Mouse (Mus musculus) intestine, embryonic 16.5 days (tissue): Measurements from ENCODE around the gene Tmem138. TPM values are rescaled to one million over a fixed set of nuclear protein-coding genes. Genes with fewer than 3 reads are reported as not detected.

ENCODE experiments used
- ATAC-seq: fragments of 200-750 bp; cut with Nextera tagmentation; 2 replicates; pipeline ENCODE4 v1.8.0; 2017; ENCODE audit warnings: moderate TSS enrichment, moderate library complexity
- H3K27ac ChIP-seq: fragments of 300-500 bp; sonication (generic); 2 replicates; pipeline ENCODE4 v1.5.1; 2014; ENCODE audit warnings: mild to moderate bottlenecking, low read length
- H3K27me3 ChIP-seq: fragments of 300-500 bp; sonication (generic); replicated peaks from 2 replicates; pipeline ENCODE4 v1.6.1; 2014; ENCODE audit warnings: low read length, control low read depth, mixed read lengths; ENCODE audit not compliant: control insufficient read depth, insufficient read depth
- H3K36me3 ChIP-seq: fragments of 300-500 bp; sonication (generic); 2 replicates; pipeline ENCODE4 v1.6.1; 2014; ENCODE audit warnings: low read length, control low read depth; ENCODE audit not compliant: control insufficient read depth, insufficient read depth
- H3K4me1 ChIP-seq: fragments of 300-500 bp; sonication (generic); 2 replicates; pipeline ENCODE4 v1.6.1; 2014; ENCODE audit warnings: low read length, control low read depth, mixed read lengths; ENCODE audit not compliant: control insufficient read depth, insufficient read depth
- H3K4me2 ChIP-seq: fragments of 300-500 bp; sonication (generic); 2 replicates; pipeline ENCODE4 v1.6.1; 2014; ENCODE audit warnings: low read depth, low read length, control low read depth
- H3K4me3 ChIP-seq: fragments of 300-500 bp; sonication (generic); 2 replicates; pipeline ENCODE4 v1.5.1; 2014; ENCODE audit warnings: mild to moderate bottlenecking, low read length
- H3K9ac ChIP-seq: fragments of 300-500 bp; sonication (generic); 2 replicates; pipeline ENCODE4 v1.6.1; 2014; ENCODE audit warnings: low read depth, low read length
- H3K9me3 ChIP-seq: fragments of 300-500 bp; sonication (generic); 2 replicates; pipeline ENCODE4 v1.6.1; 2016; ENCODE audit warnings: low read length, control low read depth; ENCODE audit not compliant: control insufficient read depth
- WGBS: fragments of 180-500 bp; shearing (Covaris S2); extraction: QIAGEN DNeasy Blood & Tissue Kit; methylation state at CpG from one replicate; pipeline ENCODE4 v1.1.7; 2014; 5-methylcytosine and 5-hydroxymethylcytosine counted together
- polyA plus RNA-seq: library from polyadenylated mRNA; unstranded; fragments of >200 nt; fragmentation: Nextera tagmentation; extraction: Ambion mirVana; gene quantifications from 2 replicates; pipeline ENCODE4 v1.2.1, GENCODE M21; 2015

Tmem138 gene
- 23.9 and 27.5 TPM in 2 replicates for polyA plus RNA-seq

DNA sequence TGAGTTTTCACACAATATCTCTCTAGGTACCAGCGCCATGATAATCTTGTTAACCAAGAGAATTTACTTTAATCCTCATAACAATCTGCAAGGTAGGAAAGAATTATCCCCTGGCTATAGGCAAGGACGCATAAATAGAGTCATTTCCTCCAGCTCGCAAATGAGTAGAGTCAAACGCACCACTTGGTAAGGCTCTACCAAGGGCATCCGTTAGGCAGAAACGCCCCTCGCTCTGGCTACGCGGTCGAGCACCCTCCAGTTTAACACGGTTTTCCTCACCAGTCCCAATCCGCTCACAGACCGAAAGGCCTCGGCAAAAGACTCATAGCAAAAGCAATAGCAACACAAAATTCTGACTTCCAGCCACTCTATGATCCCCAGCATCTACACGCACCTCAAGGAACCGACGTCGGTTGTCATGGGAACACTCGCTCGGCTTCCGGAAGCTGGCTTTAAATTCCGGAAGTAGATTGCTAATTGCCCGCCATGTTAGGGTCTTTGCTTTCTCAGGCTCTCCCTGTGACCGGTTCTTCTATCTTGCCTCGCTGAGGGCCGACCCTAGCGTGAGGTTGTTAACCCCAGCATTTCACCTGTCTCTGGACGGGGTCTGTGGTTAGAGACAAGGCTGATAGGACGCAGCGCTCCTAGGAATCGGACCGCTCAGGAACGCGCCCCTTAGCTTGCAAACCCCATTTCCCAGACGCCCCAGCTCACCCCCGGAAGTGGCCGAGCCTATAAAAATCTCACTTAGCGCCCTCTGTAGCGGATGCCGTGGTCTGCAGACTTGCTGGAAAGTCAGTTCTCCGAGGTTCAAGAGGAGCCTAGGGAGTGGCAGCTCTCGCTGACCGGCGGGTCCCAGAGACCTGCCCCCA lies at the start of gene Tmem138, which contains the start of gene Cyb561a3:
TSS of gene Tmem138 (minus strand) at position 673 of the 872 bp plus-strand sequence.
TSS of gene Cyb561a3 (plus strand) at position 483 of the 872 bp plus-strand sequence.
- Histone ChIP-seq H3K9me3 (no peaks in the 10 kb centered on the region), H3K4me1 (peaks cover 4% of the 10 kb centered on the region; the same call in 1 of the 2 replicates), H3K27ac (peak within 1 kb of the TSS; percentile 84), H3K36me3 (peaks cover 2% of the 10 kb centered on the region; the same call in 1 of the 2 replicates), H3K4me3 (peak within 1 kb of the TSS; percentile 66), H3K4me2 (peak within 1 kb of the TSS; percentile 85), H3K27me3 (no peaks in the 10 kb centered on the region), H3K9ac (peak within 1 kb of the TSS; percentile 79)
- under 1% methylated on average over 44 of the region's 44 CpGs for WGBS
- ATAC-seq, result peak; percentile 98

DNA sequence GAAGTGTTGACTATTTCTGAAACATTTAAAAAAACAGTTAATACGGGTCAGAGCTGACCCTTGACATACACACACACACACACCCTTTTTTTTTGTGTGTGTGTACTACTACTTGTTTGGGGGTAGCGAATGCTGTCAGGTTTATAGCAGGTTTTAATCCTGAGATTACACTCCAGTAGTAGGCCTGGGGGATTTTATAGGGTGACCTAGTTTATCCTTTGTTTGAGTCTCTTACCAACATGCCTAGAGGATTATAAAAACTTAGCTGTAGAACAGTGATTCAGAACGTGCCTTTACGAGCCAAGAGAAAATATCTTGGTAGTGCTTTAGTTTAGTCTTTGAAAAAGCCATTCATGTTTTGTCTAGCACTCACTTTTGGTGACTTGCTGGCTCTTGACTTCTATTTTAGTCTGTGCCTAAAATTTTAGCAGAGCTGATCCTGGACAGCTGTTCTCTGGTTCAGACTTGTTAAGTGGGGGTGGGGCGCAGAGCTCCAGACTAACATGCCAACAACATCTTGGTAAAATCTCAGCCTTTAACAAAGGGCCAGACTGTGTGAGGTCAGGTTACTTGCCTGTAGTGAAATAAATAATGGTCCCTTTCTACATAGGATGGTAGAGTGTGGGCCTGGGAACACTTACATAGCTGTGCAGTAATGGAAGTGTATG lies 31.5 kb upstream of the Tmem138 start:
- H3K36me3 ChIP-seq, result peaks cover 35% of the 10 kb centered on the region
- no peaks in the 10 kb centered on the region for H3K9me3 ChIP-seq
- 75% methylated on average over 5 of the region's 5 CpGs for WGBS

DNA sequence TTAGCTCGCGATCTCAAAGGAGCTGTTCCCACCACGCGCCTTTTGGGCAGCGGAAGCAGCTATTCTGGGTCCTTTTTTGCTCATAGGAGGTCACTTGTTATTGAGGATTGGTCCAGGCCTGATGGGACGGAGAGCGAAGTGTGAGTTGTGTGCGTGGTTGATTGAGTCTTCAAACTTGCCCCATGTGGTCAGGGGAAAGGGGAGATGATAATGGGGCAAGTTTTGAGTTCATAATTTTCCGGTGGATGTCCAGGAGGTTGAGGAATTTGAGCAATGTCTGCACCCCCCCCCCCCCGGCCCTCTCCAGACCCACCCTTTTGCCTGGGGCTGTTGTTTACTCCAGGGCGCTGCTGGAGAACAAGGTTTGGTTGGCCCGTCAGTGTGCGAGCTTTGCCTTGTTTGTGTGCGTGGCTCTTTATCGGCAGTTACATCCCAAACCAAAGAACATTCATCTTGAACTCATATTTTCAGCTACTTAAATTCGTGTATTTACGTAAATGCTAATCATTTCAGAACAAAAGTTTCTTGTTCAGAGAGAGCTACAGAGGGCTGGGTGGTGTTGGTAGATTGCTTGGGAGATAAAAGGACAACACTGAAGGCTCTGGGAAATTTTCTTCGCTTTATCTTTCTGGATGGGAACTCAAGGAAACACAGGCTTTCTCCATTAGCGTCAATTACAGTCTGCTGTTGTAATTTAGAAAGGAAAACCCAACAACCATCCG lies 28.9 kb upstream of the Tmem138 start:
- H3K9ac ChIP-seq, result peak overlapping the region; percentile 97
- H3K36me3 ChIP-seq, result peaks cover 22% of the 10 kb centered on the region
- peak overlapping the region; percentile 93 for H3K27ac ChIP-seq
- WGBS, result 4% methylated on average over 20 of the region's 20 CpGs
- H3K4me3 ChIP-seq, result peak overlapping the region; percentile 91
- ATAC-seq, result peak; percentile 7; the same call in 1 of the 2 replicates
- H3K4me2 ChIP-seq, result peak overlapping the region; percentile 69
- no peaks in the 10 kb centered on the region for H3K9me3 ChIP-seq
- peaks cover 17% of the 10 kb centered on the region for H3K4me1 ChIP-seq
- no peaks in the 10 kb centered on the region for H3K27me3 ChIP-seq

More for the DNA sequence above, 31.5 kb upstream of the Tmem138 start:
- Histone ChIP-seq H3K4me3 (no peak overlapping the region), H3K4me2 (no peak overlapping the region), H3K9ac (no peak overlapping the region), H3K27me3 (no peaks in the 10 kb centered on the region), H3K27ac (no peak overlapping the region), H3K4me1 (peaks cover 12% of the 10 kb centered on the region)
- ATAC-seq, result no peak

DNA sequence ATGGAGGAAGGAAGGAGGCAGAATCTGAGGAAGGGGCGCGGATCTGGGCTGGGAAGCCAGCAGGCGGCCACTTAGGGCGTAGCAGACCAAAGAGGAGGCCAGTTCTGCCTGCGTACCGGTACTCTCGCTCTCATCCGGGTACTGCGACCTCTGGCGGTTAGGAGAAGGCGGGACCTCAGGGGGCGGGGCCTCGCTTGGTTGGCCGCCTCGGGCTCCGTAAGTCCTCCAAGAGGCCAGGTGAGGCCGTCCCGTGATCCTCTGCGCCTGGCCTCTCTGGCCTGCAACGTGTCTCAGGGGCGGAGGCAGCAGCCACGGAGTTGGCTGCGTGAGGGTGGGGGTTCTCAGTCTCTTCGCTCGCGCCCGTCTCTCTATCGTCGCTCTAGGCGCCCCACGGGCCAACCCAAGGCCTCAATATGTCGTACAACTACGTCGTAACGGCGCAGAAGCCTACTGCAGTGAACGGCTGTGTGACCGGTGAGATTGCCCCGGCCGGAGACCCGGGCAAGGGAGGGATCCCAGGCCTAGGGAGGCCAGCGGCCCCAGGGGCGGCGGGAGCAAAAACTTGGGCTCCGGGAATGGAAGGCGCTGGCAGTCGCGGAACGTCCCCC lies 28.2 kb upstream of the Tmem138 start, which contains the start of the genes Ddb1 and Tkfc:
TSS of gene Ddb1 (plus strand) at position 35 of the 608 bp plus-strand sequence.
TSS of gene Tkfc (minus strand) at position 362 of the 608 bp plus-strand sequence.
- H3K9me3 ChIP-seq, result no peaks in the 10 kb centered on the region

DNA sequence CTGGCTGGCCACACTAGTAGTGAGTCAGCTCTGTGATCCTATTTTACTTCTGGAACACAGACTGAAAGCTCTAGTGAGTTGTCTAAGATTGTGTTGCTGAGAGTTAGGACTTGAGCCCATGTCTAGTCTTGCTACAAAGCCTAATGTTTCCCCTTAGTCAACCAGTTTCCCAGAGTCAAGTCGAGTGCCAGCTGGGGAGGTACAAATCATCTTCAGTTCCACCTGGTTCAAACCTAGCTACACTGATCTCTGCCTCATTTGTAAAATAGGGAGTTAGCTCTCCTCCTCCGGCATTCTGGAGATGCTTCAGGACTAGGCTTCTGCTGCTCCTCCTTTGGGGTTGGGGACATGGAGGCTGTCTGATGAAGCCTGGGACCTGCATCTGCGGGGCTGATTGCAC lies 27.4 kb upstream of the Tmem138 start:
- Histone ChIP-seq H3K9ac (peak overlapping the region; percentile 97), H3K36me3 (peaks cover 14% of the 10 kb centered on the region), H3K4me1 (peaks cover 17% of the 10 kb centered on the region), H3K27me3 (no peaks in the 10 kb centered on the region), H3K9me3 (no peaks in the 10 kb centered on the region), H3K4me3 (peak overlapping the region; percentile 91), H3K4me2 (peak overlapping the region; percentile 61), H3K27ac (peak overlapping the region; percentile 94)
- no peak for ATAC-seq
- 40% methylated on average over 3 of the region's 3 CpGs for WGBS

More for the DNA sequence above, 28.2 kb upstream of the Tmem138 start, which contains the start of the genes Ddb1 and Tkfc:
- 1% methylated on average over 49 of the region's 49 CpGs for WGBS
- Histone ChIP-seq H3K36me3 (peaks cover 19% of the 10 kb centered on the region), H3K9ac (peak within 1 kb of the TSS; percentile 97), H3K27me3 (no peaks in the 10 kb centered on the region), H3K4me2 (peak within 1 kb of the TSS; percentile 69), H3K4me1 (peaks cover 17% of the 10 kb centered on the region), H3K27ac (peak within 1 kb of the TSS; percentile 94), H3K4me3 (peak within 1 kb of the TSS; percentile 91)
- ATAC-seq, result peak; percentile 97

DNA sequence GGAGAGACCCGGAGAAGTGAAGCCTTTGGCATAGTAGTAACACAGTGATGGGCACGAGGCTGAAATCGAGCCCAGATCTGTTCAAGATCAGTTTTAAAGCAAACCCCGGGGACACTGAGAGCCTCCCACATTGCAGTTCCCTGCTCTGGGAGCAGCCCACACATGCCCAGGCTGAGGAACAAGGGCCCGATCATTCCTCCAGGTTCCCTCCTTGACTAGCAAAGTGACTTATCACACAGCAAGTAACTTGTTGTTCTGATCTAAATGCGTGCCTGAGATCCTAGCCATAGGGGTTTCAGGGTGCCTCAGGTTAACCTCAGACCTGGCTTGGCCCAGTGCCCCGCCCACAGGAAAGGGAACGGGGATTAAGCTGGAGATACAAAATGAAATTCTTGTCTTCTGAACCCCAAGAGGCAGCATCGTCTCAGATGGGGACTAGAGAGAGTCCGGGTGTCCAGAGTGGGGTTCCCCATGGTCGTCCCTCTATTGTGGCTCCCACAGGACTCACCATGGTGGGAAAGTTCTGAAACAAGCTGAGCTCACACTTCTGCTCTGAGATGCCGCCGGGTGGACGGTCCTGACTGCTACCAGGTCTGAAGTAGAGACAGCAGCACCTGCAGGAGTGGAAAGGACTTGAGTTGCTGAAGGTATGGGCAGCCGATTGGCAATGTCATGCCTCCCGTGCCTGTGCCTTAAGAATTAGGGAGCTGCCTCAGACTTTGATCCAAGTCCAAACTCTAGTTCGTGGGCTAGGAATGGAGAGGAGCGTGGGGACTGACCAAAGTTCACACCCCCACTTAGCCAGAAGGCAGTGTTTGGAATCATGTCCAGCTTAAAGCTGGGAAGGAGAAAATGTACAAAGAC lies 26.7 kb upstream of the Tmem138 start:
- ATAC-seq, result peak; percentile 18
- H3K9ac ChIP-seq, result peak overlapping the region; percentile 97
- H3K9me3 ChIP-seq, result no peaks in the 10 kb centered on the region
- peaks cover 17% of the 10 kb centered on the region for H3K4me1 ChIP-seq
- WGBS, result 74% methylated on average over 18 of the region's 18 CpGs
- H3K4me2 ChIP-seq, result peak overlapping the region; percentile 61
- peak overlapping the region; percentile 94 for H3K27ac ChIP-seq
- peaks cover 10% of the 10 kb centered on the region; the same call in 1 of the 2 replicates for H3K36me3 ChIP-seq
- H3K27me3 ChIP-seq, result no peaks in the 10 kb centered on the region
- H3K4me3 ChIP-seq, result peak overlapping the region; percentile 91

DNA sequence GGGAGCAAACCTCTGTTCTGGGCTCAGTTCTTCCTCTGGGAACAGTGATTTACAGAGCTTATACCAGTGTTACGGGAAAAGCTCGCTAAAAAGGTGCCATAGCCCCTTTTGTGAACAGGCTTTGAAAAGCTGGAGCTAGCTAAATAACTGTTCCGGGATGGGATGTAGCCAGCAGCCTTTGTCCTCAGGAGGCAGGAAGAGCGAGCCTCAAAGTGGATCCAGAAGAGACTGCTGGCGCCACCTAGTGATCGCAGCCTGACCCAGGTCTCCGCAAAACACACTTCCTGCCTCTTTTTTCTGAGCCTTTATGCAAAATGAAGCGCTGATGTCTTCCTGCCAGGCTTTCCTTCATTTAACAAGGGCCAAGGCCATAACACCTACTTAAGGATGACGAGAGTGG lies 25.6 kb upstream of the Tmem138 start:
- peak; percentile 47 for ATAC-seq
- Histone ChIP-seq H3K27me3 (no peaks in the 10 kb centered on the region), H3K9me3 (no peaks in the 10 kb centered on the region), H3K4me2 (peak overlapping the region; percentile 61), H3K4me3 (peak overlapping the region; percentile 91), H3K4me1 (peaks cover 17% of the 10 kb centered on the region), H3K9ac (peak overlapping the region; percentile 97), H3K27ac (peak overlapping the region; percentile 80), H3K36me3 (0 out of 2 replicates have a peak, but pooled peaks cover 2% of the 10 kb centered on the region)
- WGBS, result 1% methylated on average over 9 of the region's 9 CpGs

DNA sequence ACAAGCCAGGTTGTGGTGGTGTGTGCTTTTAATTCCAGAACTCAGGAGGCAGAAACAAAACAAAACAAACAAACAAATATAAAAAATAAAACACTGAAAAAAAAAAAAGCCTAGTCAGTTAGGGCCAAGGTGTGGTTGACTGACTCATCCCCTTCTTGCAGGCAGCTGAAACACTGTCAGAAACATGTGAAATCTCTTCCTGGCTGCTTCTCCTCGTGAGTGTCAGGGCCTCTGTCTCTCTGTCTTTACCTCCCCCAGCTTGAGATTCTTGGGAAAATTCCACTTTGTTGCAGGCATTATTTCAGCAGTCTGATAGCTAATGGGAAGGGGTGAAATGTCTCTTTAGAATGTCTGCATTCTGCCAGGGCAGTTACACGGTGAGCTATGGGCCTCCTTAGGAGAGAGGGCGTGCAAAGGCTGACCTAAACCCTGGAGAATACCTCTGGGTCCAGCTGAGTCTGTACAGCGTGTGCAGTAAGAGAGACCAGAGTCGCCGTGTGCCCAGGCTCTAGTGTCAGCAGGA lies 25.1 kb upstream of the Tmem138 start:
- Histone ChIP-seq H3K4me2 (peak overlapping the region; percentile 49), H3K36me3 (no peaks in the 10 kb centered on the region), H3K27ac (peak overlapping the region; percentile 80), H3K4me1 (peaks cover 17% of the 10 kb centered on the region), H3K9ac (peak overlapping the region; percentile 60), H3K27me3 (no peaks in the 10 kb centered on the region), H3K9me3 (no peaks in the 10 kb centered on the region), H3K4me3 (peak overlapping the region; percentile 34)
- WGBS, result 7% methylated on average over 6 of the region's 6 CpGs
- ATAC-seq, result no peak
